Mouse (Mus musculus) thymus, postnatal 25 days (tissue): ENCODE measurements at regions not wholly inside any gene's neighbourhood (a gene's known extent, or its start where the extent isn't known, plus 50 kb on each side); places are given as distances from the start of the nearest gene placed in this dataset.
"Not testable (repeated sequence)": the region's sequence is repeated elsewhere in the genome, so short reads cannot be mapped to it uniquely, and the experiment has no call there.

Experiments
- DNase-seq: peaks from one replicate; pipeline ENCODE4 v3.0.0; 2022

GRCm38 (mm10) chr2:171985813-171986572, 57.3 kb downstream of the Cbln4 start:
- DNase-seq = no peak

- DNase-seq = no peak
Measured at GRCm38 (mm10) chr2:171969311-171969905, 73.9 kb downstream of the Cbln4 start.

- DNase-seq = no peak
Measured at GRCm38 (mm10) chr2:171946569-171947250, 96.6 kb downstream of the Cbln4 start.

DNA sequence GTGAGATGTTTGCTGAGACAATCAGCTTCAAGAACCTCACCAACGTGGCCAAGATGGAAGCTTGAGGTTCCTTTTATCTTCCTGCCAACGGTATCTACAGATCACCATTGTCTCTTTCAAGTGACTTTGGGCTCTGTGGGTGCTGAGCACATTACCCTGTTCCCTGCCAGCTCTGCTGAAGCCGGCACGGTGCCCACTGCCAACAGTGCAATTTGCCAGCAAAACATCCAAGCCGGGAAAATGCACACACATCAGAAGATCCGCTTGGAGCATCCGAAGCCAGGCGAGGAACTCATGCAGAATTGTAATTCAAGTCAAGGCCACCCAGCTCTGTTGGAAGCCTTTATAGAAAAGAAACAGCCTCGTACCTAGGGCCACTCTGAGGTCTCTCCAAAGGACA, 100.6 kb downstream of the Cbln4 start:
- DNase-seq = no peak

GRCm38 (mm10) chr2:171935646-171936325, 107.5 kb downstream of the Cbln4 start:
- DNase-seq = no peak

GRCm38 (mm10) chr2:171920960-171921359, 122.3 kb downstream of the Cbln4 start:
- DNase-seq = no peak

- no peak for DNase-seq
Measured at GRCm38 (mm10) chr2:171887306-171887705, 156.0 kb downstream of the Cbln4 start.

- DNase-seq = not testable (repeated sequence)
Measured at GRCm38 (mm10) chr2:171879238-171879960, 163.9 kb downstream of the Cbln4 start.

- no peak for DNase-seq
Measured at GRCm38 (mm10) chr2:171867550-171867949, 175.7 kb downstream of the Cbln4 start.

DNA sequence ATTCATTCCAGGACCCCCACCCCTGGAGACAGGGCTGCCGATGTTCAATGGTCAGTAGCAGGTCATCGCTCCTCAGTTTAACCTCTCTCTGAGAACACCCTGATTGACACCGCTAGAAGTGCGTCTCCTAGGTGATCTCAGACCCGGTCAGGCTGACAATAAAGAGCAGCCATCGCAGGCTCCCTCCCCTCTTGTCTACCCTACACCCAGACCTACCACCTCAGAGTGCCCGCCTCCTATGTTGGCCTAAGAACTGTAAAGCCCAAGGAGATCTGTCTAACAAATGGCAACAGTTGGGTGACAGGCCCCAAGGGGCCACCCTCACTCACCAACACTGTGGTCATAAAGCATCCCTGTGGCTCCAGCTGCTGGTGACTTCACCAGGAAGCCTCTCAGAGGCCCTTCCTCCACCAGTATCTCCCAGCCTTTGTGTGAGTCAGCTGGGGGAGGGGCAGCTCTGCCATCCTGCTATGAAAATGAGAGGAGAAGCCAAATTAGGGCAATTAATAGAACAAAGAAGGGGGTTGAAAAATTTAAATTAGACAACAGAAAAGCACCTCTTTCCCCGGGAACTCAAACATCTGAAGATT, 178.8 kb downstream of the Cbln4 start:
- DNase-seq = no peak

GRCm38 (mm10) chr2:171862626-171863025, 180.6 kb downstream of the Cbln4 start:
- no peak for DNase-seq

GRCm38 (mm10) chr2:171858894-171859293, 184.4 kb downstream of the Cbln4 start:
- no peak for DNase-seq

- no peak for DNase-seq
Measured at GRCm38 (mm10) chr2:171856491-171856890, 186.8 kb downstream of the Cbln4 start.

- no peak for DNase-seq
Measured at GRCm38 (mm10) chr2:171846826-171847492, 196.3 kb downstream of the Cbln4 start.

- DNase-seq = no peak
Measured at GRCm38 (mm10) chr2:171840058-171840713, 203.1 kb downstream of the Cbln4 start.

- DNase-seq = no peak
Measured at GRCm38 (mm10) chr2:171822156-171822555, 221.1 kb downstream of the Cbln4 start.

DNA sequence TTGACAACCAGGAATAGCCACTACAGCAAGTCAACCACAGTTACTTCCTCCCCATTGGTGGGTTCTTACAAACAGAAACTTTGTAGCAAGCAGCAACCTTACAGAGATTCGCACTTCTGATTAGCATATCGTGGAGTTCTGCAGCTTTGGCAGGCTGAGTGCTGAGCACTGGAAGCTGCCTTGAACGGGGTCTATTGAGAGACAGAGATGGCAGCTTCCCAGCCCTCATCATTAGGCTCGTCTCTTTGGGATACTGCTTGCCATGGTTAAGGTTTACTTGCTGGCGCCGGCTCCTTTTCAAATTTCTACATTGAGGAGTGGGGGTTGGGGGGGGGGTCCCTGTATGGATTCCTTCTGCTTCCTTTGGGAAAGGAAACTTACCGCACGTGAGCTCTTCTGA, 224.8 kb downstream of the Cbln4 start:
- no peak for DNase-seq

DNA sequence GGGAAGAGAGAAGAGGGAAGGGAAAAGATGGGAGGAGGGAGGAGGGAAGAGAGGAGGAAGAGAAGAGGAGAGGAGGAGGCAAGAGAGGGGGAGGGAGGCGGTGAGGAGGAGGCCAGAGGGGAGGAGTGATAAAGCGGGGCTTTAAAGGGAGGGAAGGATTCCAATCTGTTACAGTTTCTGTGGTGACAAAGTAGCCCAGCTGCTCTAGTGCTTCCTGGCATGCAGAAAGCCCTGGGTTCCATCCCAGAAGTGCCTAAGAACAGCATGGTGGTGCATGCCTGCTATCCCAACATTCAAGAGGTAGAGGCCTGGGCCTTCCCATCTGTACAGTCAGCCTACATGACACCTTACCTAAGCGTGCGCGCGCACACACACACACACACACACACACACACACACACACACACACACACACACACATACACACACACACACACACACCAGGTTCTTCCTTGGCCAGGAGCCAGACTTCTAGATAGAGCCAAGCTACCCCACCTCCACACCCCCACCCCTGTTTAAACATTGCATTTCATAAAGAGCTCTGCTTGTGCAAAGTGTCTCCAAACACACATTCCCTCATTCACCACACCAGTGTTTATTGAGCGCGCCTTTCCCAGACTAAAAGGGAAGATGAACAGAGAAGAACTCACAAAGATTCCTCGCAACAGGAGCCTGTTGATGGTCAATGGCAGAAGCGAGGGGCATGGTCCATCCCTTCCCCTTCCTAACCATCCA, 226.4 kb downstream of the Cbln4 start:
- DNase-seq = no peak

DNA sequence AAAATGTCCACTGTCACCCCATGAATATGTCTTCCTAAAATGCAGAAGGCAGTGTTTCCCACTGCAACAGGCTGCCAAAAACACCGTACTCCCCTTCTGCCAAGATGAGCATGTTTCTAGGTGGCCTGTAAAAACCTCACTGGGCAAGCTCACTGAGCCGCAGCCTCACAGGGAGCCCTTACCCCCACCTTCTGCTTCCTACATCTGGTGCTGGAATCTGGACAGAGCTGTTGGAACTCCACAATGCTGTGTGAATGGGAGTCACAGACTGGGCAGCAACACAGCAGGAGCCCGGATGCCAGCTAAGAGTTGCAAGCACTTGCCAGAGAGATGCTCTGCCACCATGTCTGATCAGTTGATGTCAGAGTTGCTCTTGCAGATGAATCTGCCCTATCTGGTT, 230.6 kb downstream of the Cbln4 start:
- no peak for DNase-seq

GRCm38 (mm10) chr2:171805376-171805775, 237.9 kb downstream of the Cbln4 start:
- no peak for DNase-seq
